Mouse (Mus musculus) stomach, postnatal 0 days (tissue): ENCODE results near the gene Rgl3. TPM values are rescaled to one million over a fixed set of nuclear protein-coding genes. Genes with fewer than 3 reads are reported as not detected.

ENCODE experiments used
- ATAC-seq: fragments of 200-750 bp; cut with Nextera tagmentation; 2 replicates; pipeline ENCODE4 v1.8.0; 2017; ENCODE audit not compliant: low FRiP score, low TSS enrichment
- DNase-seq: peaks from one replicate; pipeline ENCODE4 v3.0.0-alpha.2; 2016; ENCODE audit warnings: low spot score
- H3K27ac ChIP-seq: fragments of 300-500 bp; sonication (generic); replicated peaks from 2 replicates; pipeline ENCODE4 v1.5.1; 2014; ENCODE audit warnings: mild to moderate bottlenecking, control low read depth
- H3K27me3 ChIP-seq: fragments of 300-500 bp; sonication (generic); 2 replicates; pipeline ENCODE4 v1.6.1; 2014; ENCODE audit warnings: low read length; ENCODE audit not compliant: control insufficient read depth, insufficient read depth
- H3K36me3 ChIP-seq: fragments of 300-500 bp; sonication (generic); 2 replicates; pipeline ENCODE4 v1.6.1; 2014; ENCODE audit warnings: low read length, mixed read lengths; ENCODE audit not compliant: control insufficient read depth, insufficient read depth
- H3K4me1 ChIP-seq: fragments of 300-500 bp; sonication (generic); replicated peaks from 2 replicates; pipeline ENCODE4 v1.6.1; 2014; ENCODE audit warnings: antibody characterized with exemption; ENCODE audit not compliant: control insufficient read depth, insufficient read depth
- H3K4me2 ChIP-seq: fragments of 300-500 bp; sonication (generic); replicated peaks from 2 replicates; pipeline ENCODE4 v1.6.1; 2014; ENCODE audit warnings: low read depth, mild to moderate bottlenecking, control low read depth, moderate library complexity
- H3K4me3 ChIP-seq: fragments of 300-500 bp; sonication (generic); 2 replicates; pipeline ENCODE4 v1.5.1; 2014; ENCODE audit warnings: low read depth, low read length, control low read depth
- H3K9ac ChIP-seq: fragments of 300-500 bp; sonication (generic); 2 replicates; pipeline ENCODE4 v1.6.1; 2014; ENCODE audit warnings: mild to moderate bottlenecking, low read length, control low read depth, mixed read lengths
- H3K9me3 ChIP-seq: fragments of 300-500 bp; sonication (generic); 2 replicates; pipeline ENCODE4 v1.6.1; 2016; ENCODE audit warnings: low read length; ENCODE audit not compliant: control insufficient read depth
- CTCF ChIP-seq: IDR thresholded peaks from 2 replicates; pipeline ENCODE4 v1.5.1; 2016; ENCODE audit warnings: antibody characterized with exemption, low read depth, mild to moderate bottlenecking, moderate library complexity
- EP300 ChIP-seq: optimal IDR thresholded peaks from 2 replicates; pipeline ENCODE3; 2016; ENCODE audit warnings: antibody characterized with exemption
- WGBS: fragments of 180-500 bp; shearing (Covaris S2); extraction: QIAGEN DNeasy Blood & Tissue Kit; methylation state at CpG from one replicate; pipeline ENCODE4 v1.1.7; 2014; 5-methylcytosine and 5-hydroxymethylcytosine counted together
- polyA plus RNA-seq: library from polyadenylated mRNA; unstranded; fragments of >200 nt; fragmentation: Nextera tagmentation; extraction: Ambion mirVana; gene quantifications from 2 replicates; pipeline ENCODE4 v1.2.1, GENCODE M21; 2015

The Rgl3 gene
- polyA plus RNA-seq, 1 experiment from 2014 or later, result 2.7 TPM

- WGBS, result 82% methylated on average over 4 of the region's 4 CpGs
- Histone ChIP-seq H3K4me2 (no peak overlapping the region), H3K4me3 (no peak overlapping the region), H3K27me3 (no peaks in the 10 kb centered on the region), H3K4me1 (0 out of 2 replicates have a peak, but pooled peaks cover 2% of the 10 kb centered on the region), H3K27ac (no peak overlapping the region), H3K36me3 (no peaks in the 10 kb centered on the region), H3K9me3 (no peaks in the 10 kb centered on the region), H3K9ac (no peak overlapping the region)
- DNase-seq (no peak), ATAC-seq (no peak)
- TF ChIP-seq CTCF (no peak), EP300 (no peak)
Measured at GRCm38 (mm10) chr9:21938234-21938855, 50.9 kb downstream of the Rgl3 start.

GRCm38 (mm10) chr9:21937711-21938175 is 51.5 kb downstream of the Rgl3 start:
- no peak overlapping the region for H3K4me2 ChIP-seq
- H3K9me3 ChIP-seq, result no peaks in the 10 kb centered on the region
- H3K27me3 ChIP-seq, result no peaks in the 10 kb centered on the region
- H3K4me3 ChIP-seq, result no peak overlapping the region
- no peak overlapping the region for H3K27ac ChIP-seq
- TF ChIP-seq CTCF, result no peak
- TF ChIP-seq EP300, result no peak
- 78% methylated on average over 4 of the region's 4 CpGs for WGBS
- H3K36me3 ChIP-seq, result no peaks in the 10 kb centered on the region
- H3K9ac ChIP-seq, result no peak overlapping the region
- no peak for ATAC-seq
- no peak for DNase-seq
- H3K4me1 ChIP-seq, result 0 out of 2 replicates have a peak, but pooled peaks cover 2% of the 10 kb centered on the region

- 1% methylated on average over 39 of the region's 43 CpGs for WGBS
- Histone ChIP-seq H3K36me3 (no peaks in the 10 kb centered on the region), H3K4me3 (peak within 1 kb of the TSS; percentile 40), H3K9me3 (no peaks in the 10 kb centered on the region), H3K27ac (no peak within 1 kb of the TSS), H3K4me1 (0 out of 2 replicates have a peak, but pooled peaks cover 2% of the 10 kb centered on the region), H3K27me3 (no peaks in the 10 kb centered on the region), H3K9ac (peak within 1 kb of the TSS; percentile 59), H3K4me2 (peak within 1 kb of the TSS; percentile 58)
- DNase-seq, result peak; percentile 98
- peak; percentile 25; the same call in 1 of the 2 replicates for TF ChIP-seq CTCF
- no peak for TF ChIP-seq EP300
- ATAC-seq, result peak; percentile 98
Measured at GRCm38 (mm10) chr9:21936692-21937570, 52.3 kb downstream of the Rgl3 start, which contains the start of gene Plppr2. Gene Plppr2, plus strand, starts transcription at chr9:21937033.

GRCm38 (mm10) chr9:21935466-21936131 is 53.6 kb downstream of the Rgl3 start:
- Histone ChIP-seq H3K9me3 (no peaks in the 10 kb centered on the region), H3K27ac (no peak overlapping the region), H3K4me3 (no peak overlapping the region), H3K27me3 (no peaks in the 10 kb centered on the region), H3K9ac (no peak overlapping the region), H3K4me2 (no peak overlapping the region), H3K36me3 (no peaks in the 10 kb centered on the region), H3K4me1 (0 out of 2 replicates have a peak, but pooled peaks cover 2% of the 10 kb centered on the region)
- 84% methylated on average over 7 of the region's 7 CpGs for WGBS
- DNase-seq (no peak), ATAC-seq (no peak)
- TF ChIP-seq EP300 (no peak), CTCF (no peak)

- no peak overlapping the region for H3K27ac ChIP-seq
- no peaks in the 10 kb centered on the region for H3K36me3 ChIP-seq
- H3K27me3 ChIP-seq, result no peaks in the 10 kb centered on the region
- no peak overlapping the region for H3K4me2 ChIP-seq
- H3K4me1 ChIP-seq, result 0 out of 2 replicates have a peak, but pooled peaks cover 2% of the 10 kb centered on the region
- H3K9ac ChIP-seq, result no peak overlapping the region
- no peak overlapping the region for H3K4me3 ChIP-seq
- ATAC-seq (no peak), DNase-seq (no peak)
- H3K9me3 ChIP-seq, result no peaks in the 10 kb centered on the region
- no peak for TF ChIP-seq CTCF
- TF ChIP-seq EP300, result no peak
- WGBS, result 91% methylated on average over 12 of the region's 12 CpGs
Measured at GRCm38 (mm10) chr9:21934021-21934420, 55.2 kb downstream of the Rgl3 start.
